Mouse (Mus musculus) right cerebral cortex, postnatal 14 days (tissue): ENCODE measurements around the gene Fbxo44.

Experiments
- DNase-seq: peaks from one replicate; pipeline ENCODE4 v3.0.0; 2022

Fbxo44 gene

DNA sequence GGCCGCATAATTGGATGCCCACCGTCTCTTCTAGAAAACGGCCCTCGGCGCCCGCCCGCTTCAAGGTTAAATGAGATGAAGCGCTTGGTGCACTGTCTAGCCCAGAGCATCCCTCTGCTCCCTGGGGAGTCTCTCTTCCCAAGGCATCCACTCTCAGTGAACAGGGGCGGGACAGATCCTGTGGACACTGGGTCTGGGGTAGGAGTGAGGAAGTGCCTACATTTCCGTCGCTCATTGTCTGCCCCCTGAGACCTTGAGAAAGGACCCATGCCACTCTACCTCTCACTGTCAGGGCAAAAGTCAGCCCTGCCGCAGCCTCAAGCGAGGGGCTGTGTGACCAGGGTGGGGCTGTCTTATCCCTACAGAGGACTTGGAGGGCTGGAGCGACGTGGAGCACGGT is 4.2 kb upstream of the Fbxo44 start:
- DNase-seq, result no peak

DNA sequence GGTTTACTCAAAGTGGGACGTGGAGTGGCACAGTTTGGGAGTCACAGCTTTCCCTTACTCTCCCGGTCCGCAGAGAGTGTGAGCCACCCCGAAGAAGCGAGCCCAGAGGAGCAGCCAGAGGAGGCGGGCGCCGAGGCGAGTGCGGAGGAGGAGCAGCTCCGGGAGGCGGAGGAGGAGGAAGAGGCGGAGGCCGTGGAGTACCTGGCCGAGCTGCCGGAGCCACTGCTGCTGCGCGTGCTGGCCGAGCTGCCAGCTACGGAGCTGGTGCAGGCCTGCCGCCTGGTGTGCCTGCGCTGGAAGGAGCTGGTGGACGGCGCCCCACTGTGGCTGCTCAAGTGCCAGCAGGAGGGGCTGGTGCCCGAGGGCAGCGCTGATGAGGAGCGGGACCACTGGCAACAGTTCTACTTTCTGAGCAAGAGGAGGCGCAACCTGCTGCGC is 3.7 kb upstream of the Fbxo44 start:
- peak; percentile 81 for DNase-seq

DNA sequence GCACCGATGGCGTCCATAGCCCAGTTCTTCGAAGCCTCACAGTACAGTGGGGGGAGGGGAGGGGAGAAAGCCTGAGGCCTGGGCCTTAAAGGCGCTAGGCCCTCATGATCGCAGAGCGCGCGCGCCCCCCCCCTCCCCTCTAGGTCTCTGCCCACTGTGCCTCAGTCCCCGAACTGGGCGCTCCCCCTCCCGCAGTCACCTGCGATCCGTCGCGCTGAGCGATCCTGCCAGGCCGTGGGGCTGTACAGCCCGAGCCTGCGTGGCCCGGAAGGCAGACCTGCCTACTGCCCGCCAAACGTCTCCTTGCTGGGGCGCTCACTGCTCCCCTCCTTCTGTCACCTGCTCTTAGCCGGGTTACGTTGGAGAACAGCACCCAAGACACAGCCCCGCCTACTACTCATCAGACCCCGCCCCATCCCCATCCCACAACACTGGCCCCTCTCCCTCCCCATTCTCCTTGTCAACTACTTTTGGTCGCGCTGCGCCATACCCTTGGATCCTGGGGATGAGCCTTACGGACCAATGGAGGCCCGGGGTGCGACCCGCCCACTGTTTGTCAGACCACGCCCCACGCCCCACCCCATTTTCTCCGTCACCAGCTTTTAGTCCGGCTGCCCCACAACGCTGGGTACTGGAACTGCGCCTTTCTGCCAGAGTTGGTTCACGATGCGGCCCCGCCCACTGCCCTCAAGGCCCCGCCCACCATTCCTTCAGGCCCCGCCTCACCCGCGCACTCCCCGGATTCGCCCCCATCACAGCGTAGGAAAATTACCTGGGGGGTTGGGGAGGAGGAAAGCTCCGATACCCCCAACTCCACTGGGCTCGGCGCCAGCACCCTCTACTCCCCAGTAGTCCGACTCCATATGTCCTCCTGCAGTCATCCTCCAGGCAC is 492 bp downstream of the Fbxo44 start:
- peak; percentile 97 for DNase-seq

DNA sequence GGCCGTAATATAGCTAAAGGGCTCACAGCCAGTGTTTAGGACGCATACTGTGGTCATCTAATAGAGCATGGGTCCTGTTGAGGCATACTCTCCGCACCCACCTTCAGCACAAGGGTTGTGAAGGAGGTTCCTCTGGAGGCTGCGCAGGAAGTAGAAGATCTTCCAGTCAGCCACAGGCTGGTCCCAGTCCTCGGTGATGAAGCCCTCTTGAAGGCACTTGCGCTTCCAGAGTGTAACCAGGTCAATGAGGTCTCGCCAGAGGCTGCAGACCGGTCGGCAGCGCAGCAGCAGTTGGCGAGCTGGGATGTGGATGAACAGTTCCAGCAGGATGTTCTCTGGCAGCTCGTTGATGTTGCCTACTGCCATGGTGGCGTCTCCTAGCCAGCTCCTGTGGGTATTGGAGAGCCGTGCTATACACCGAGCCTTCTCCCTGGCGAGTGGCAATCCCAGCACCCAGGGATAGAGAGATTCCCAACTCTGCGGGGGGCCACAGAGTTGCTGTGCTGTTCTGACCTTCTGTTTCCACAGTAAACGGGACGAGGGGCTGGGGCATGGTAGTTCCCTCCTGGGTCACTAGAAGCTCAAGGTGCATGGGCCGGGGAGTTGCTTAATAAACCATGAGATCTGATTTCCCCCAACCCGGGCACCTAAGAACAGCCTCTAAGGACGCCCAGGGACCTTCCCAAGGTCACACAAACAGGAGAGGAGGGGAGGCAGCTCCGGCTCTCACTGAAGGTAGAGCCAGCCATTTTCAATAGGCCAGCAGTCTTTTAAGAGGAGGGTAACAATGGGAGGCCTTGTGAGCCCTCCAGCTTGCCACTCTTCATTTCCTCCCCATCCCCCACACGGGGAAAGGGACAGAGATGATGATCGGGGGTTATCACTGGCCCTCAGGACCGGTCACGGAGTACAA is 1.6 kb downstream of the Fbxo44 start:
- DNase-seq, result no peak

DNA sequence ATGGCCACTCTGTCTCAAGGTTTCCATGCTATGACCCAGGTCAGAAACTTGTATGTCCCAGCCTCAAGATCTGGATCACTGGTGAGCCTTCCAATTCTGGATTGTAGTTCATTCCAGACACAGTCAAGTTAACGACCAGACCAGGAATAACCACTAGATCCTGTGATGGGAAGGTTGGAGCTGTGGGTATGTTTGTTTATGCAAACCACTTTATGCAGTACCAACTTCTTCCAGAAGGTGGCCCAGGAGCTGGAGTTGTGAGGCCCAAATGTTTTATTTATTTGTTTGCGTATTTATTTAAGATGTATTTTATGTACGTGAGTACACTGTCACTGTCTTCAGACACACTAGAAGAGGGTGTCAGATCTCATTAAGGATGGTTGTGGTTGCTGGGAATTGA is 5.3 kb downstream of the Fbxo44 start:
- DNase-seq, result peak; percentile 69

DNA sequence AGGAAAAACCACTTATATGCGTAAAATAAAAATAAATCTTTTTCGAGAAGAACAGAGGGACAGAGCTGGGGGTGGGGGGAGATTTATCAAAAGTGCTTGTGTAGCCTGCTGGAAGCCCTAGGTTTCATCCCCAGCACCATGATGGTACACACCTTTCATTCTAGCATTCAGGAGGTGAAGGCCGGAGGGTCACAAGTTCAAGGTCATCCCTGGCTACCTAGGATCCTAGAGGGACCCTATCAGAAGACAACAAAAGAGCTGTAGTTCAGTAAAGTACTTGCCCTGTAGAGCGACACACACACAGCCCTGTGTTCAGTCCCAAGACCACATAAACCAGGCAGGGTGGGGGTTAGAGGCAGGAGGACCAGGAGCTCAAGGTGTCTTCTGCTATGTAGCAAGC is 6.3 kb downstream of the Fbxo44 start:
- DNase-seq, result no peak

DNA sequence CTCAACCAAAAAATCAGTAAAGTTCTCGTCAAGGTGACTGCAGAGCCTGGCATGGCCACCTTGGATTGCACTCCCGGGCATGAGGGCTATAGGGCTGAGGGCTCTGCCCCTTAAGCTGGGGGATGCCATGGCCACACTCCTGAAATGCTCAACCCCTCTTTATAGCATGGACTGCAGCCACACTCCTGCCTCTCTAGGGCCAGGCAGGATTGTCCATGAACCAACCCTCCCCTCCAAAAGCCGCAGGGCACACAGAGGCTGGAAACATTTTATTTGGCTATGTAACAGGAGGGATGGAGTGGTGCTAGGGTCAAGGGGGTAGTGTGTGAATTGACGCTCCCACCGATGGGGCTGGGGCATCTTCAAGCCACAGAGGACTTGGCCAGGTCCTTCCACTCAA is 7.7 kb downstream of the Fbxo44 start:
- DNase-seq, result no peak

DNA sequence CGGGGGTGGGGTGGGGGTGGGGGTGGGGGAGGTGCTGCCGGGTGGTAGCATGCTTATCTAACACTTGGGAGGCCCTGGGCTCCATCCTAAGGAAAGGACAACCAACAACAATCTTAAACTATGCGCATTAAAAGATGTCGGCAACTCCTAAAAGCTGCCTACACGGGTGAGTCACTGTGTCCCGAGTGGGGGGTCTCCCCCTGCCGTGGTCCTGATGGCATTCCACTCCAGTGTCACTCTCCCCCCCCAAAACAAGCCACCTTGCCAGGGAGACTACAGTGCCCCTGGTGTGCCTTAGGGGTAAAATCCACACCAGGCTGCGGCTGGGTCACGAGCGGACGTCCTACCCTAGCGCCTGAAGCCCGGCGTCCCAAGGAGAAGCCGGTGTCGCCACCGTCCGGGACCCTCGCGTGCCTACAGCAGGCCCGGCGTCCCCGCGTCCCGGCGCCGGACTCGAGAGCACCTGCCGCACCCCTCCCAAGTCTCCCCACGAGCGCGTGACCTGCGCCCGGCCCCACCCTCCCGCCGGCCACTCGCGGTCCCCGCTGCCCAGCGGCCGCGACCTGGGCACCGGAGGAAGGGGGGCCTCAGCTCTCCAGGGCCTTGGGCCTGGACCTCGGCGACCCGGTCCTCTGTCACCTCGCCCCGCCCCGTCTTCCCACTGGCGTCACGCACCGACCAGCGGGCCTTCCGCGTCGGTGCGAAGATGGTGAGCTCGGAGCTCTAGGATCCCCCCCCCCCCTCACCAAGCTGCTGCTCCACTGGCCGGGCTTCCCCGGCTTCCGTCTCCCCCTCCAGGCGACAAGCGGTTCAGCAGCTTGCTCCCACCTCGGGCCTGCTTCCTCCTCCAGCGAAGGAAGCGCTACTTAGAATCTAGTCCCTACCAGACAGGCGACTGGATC is 8.8 kb downstream of the Fbxo44 start, which contains the start of gene Fbxo6:
Fbxo6 (minus strand) TSS at position 874 of the 902 bp plus-strand sequence.
- DNase-seq, result peak; percentile 84

DNA sequence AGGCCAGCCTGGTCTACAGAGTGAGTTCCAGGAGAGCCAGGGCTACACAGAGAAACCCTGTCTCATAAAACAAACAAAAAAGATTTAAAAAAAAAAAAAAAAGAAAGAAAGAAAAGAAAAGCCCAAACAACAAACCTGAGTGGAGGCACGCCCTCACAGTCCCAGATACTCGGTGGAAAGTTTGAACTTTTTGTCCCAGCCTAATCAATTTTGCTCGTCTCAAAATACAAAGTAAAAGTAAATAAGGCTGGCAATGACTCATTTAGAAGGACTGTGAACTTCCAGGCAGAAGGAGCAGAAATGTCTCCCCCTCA is 9.4 kb downstream of the Fbxo44 start:
- DNase-seq, result no peak

DNA sequence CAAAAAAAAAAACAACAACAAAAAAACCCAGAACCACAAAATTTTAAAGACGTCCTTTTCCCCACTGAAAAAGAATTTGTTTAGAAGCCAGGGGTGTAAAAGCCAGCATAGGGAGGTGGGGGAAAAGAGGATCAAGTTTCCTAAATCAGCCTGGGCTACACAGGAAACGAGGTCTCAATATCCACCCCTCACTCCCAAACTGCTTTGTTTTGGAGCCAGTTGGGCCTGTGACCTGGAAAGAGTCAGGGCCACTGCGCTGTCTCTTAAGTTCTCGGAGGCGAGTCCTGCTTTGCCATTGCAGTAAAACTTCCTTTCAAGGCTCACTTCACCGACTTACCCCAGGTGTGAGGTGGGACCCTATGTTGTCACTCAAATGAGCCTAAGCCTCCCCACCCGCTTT is 10.0 kb downstream of the Fbxo44 start:
- DNase-seq, result no peak

DNA sequence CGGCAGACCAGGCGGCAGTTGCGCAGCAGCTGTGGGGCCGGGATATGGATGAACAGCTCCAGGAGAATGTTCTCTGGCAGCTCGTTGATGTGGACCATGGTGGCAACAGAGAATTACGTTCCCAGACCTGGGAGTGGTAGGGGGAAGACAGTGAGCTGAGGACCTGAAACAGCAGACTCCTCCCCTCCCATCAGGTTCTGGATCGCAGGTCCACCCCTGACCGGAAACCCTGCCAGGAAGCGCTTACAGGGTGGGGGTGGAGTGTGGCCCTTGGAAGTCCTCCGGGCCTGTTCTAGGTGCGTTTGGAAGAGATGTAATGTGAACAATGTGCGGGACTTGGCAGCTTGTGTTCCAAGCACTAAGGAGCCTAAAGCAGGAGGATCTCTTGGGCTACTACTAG is 10.7 kb downstream of the Fbxo44 start:
- no peak for DNase-seq

DNA sequence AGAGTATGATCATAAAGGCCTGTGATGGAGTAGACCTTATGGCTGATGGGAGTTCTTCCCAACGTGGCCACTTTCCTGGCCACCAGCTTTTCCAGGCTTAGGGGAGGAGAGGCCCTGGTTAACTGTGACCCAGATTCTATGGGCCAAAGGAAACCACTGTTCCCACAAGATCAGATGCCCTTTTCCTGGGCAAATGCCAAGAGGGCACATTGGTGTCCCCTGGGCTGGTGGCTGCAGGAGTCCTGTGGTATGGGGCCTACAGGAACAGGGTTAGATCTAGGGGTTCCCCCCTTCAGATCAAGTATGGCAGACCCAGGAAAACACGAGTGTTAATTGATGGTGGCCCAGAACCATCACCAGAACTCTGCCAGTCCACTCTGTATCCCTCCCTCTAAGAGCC is 12.6 kb downstream of the Fbxo44 start:
- no peak for DNase-seq

DNA sequence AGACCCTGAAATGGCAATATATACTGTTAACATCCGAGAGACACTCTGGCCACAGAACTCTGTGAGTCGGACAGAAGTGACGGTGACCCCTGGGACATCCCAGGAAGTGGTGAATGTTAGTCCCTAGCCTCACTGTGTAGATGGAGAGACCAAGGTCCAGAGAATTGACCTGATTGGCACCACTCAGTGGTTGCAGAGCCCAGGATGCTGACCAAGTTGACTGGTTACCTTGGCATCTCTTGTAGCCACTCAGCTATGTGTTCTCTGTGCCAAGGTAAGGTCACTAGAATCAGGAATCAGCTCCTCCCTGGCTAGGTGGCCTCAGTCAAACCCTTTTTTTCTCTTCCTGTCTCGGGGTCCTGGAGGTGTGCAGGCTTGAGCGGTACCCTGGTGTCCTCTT is 16.6 kb downstream of the Fbxo44 start:
- no peak for DNase-seq

DNA sequence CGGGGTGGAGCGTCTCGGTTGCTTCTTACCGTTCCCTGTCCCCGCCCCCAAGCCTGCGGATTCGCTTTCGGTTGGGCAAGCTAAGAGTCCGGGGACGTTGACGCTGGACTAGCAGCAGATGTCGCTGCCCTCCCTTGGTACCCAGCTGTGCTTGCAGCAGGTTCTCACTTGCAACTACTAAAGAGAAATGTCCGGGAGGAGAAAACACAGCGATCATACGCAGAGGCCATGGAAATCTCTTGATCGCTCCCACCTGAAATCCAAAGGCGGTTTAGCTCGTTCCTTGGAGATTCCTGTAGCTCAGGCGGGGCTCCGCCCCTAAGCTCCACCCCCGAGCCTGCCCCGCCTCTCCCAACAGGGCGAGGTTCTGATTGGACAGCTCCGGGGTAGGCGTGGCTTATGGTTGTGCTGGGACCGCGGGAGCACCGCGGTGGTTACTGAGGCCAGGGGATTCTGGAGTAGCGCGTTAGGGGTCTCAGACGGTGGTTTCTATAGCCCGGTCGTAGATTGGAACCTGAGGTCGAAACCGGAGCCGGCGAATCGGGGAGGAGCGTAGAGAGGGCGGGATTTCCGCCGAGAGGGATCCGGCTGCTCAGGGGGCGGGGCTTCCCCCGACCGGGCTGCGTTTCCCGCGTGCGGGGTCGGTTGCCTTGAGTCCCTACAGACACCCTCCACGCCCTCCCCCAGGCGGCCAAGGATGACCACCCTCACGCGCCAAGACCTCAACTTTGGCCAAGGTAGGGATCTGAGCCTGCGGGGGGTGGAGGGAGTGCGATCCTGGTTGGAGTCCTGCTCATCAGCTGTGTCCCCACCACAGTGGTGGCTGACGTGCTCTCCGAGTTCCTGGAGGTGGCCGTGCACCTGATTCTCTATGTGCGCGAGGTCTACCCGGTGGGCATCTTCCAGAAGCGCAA is 19.9 kb downstream of the Fbxo44 start:
- peak; percentile 87 for DNase-seq

DNA sequence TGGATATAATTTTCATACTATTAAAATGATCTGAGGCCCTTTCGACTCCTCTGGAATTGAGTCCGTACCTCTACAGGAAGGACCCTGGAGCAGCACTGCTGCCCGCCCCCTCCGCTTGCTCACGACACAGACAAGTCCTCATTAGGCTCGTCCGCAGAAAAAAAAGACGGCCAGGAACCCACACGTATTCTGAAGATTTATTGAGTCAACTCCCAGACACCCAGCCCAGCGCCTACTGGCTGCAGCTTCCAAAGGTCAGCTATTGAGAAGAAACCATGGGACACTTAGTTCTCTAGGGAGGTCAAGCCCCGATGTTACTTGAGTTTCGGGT is 20.6 kb downstream of the Fbxo44 start:
- DNase-seq, result no peak

DNA sequence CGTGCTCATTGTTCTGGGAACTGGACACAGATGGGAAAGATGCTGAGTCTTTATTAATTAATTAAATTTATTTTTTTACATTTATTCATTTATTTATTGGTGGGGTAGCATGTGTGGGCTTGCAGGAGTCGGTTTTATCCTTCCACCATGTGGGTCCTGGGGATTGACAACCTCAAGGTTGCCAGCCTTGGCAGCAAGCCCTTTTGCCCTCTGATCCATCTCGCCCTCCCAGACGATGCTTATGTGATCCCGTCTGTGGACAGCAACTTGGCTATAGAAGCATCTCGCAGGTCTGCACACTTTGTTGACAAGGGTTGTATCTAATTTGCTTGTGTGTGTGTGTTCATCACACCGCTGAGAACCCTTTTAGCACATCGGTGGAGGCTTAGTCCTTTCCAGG is 22.8 kb downstream of the Fbxo44 start:
- no peak for DNase-seq

DNA sequence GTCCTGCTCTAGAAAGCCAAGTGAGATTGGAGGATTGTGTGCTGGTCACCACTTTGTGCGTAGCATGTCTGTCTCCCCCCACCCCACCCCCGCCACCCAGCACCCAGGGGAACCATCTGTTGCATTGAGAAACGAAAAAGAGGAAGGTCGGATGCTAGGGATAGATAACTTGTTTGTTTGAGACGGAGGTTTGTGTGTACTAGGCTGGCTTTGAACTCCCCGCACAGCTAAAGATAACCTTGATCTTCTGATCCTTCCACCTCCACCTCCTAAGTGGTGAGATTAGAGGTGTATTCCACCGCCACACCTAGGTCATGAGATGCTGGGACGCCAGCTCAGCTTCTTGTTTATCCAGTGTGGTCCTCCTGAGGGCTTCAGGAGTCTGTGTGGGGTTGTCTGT is 25.3 kb downstream of the Fbxo44 start:
- no peak for DNase-seq

DNA sequence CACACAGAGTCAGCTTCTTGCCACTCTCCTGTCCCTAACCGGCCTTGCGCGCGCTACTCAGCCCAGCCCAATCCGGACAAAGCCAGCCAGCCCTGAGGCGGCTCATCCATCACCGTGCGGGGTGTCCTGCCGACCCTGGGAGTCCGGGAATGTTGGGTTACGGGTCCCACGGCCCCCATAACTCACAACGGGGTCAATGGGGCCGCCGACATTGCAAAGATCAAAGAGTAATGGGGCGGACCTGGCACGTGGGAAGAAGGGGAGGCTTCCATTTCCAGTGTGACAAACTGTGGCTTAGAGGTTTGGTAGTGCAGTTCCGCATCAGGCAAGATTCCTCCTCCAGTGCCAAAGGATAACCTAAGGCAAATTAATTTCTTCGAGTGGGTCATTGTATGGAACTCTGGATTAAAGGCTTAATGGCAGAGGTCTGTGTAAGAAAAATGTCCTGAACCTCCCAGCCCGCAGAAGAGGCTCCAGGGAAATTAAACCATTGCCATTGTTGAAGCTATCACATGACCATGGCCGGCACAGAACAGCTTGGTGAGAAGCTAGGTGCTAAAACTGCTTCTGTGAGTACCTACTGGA is 28.7 kb downstream of the Fbxo44 start:
- no peak for DNase-seq

DNA sequence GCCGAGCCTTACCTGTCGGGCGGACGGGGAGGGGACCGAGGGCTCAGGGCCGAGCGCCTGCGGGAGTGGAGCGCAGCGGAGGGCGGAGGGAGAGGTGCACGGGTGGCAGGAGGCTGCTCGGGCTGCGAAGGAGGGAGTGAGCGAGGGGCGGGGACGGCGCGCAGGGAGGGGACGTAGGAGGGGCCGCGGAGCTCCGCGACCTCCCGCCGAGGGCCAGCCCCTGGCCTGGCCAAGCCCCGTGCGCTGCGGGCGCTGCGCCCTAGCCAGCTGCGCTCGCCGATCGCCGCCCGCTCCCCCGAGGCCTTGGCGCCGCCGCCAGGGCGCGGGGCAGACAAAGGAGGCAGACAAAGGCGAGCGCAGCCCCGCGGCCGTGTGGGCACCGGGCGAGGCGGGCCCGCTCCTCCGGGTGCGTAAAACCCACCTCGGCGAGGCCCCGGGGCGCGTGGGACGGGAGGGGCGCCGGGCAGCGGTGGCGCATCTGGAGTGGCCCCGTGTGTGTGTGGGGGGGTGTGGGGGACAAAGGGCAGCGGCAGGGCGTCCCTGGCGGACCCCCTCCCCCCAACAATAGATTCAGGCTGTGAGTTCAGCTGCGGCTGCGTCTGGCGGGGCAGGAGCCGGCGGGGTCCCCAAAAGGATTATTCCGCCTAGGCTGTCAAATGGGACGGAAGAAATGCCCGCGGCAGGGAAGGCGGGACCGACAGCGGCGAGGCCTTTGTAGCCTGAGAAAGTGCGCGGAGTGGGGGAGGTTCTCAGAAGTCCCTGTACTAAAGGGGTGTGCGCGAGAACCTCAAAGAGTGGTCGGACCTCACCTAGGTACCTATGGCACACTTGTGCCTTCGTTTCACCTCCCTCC is 29.5 kb downstream of the Fbxo44 start, which contains the start of gene Draxin:
Draxin (minus strand) TSS at position 138 of the 853 bp plus-strand sequence.
- peak; percentile 42 for DNase-seq

DNA sequence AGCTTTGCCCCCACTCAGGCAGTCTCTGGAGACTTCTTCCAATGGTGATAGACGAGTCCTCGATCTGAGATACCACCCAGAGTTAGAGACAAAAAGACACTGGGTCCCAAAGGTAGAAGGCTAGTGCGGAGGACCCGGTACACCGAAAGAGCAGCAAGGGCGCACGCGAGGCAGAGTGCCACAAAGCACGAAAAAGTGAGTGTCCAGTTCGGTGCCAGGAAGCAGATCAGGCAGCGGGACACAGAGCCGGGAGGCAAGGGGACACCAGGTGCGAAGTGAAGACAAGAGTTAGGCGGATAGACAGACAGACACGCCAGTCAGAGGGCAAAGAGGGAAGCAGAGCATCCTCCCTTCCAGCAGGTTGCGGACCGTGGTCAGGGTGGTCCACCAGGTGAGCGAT is 30.1 kb downstream of the Fbxo44 start, which contains the start of gene Mad2l2:
Mad2l2 (plus strand) TSS at position 252 of the 400 bp plus-strand sequence.
- DNase-seq, result no peak
